ENCODE assay signal across 16 mouse cellular contexts in genomic region chr12:25861100-25861499, GRCm38 (mm10).
"Had no signal": no experiment of that assay in that cellular context is flagged by ENCODE, and none has a peak within 500 bp of the region (broad histone marks: within the 10 kb centered on the region; RNA-seq: fewer than 3 reads in every experiment).

No protein-coding gene starts in this region.

- H3K4me1 ChIP-seq: neural tube, embryonic 13.5 days; neural tube, embryonic 15.5 days; stomach, embryonic 15.5 days had no signal

- H3K9me3 ChIP-seq: neural tube, embryonic 13.5 days; neural tube, embryonic 15.5 days; stomach, embryonic 15.5 days had no signal

- H3K27me3 ChIP-seq: neural tube, embryonic 13.5 days; neural tube, embryonic 15.5 days; stomach, embryonic 15.5 days had no signal

- H3K9ac ChIP-seq: neural tube, embryonic 13.5 days; neural tube, embryonic 15.5 days; stomach, embryonic 15.5 days had no signal

- H3K4me3 ChIP-seq: neural tube, embryonic 13.5 days; neural tube, embryonic 15.5 days; stomach, embryonic 15.5 days had no signal

- H3K4me2 ChIP-seq: neural tube, embryonic 13.5 days; neural tube, embryonic 15.5 days; stomach, embryonic 15.5 days had no signal

- H3K27ac ChIP-seq: neural tube, embryonic 13.5 days; neural tube, embryonic 15.5 days; stomach, embryonic 15.5 days; stomach, postnatal 0 days had no signal

- DNase-seq: retina, postnatal 1 day; right cerebral cortex, adult 18-20 months; right cerebral cortex, postnatal 14 days; right cerebral cortex, postnatal 25 days; right cerebral cortex, postnatal 4 days; spleen, adult 18-20 months; thymus, adult 18-20 months; thymus, adult 2 months; thymus, postnatal 14 days; thymus, postnatal 25 days; thymus, postnatal 36 days; thymus, postnatal 4 days had no signal

- H3K36me3 ChIP-seq: neural tube, embryonic 13.5 days; neural tube, embryonic 15.5 days; stomach, embryonic 15.5 days had no signal
